Mouse (Mus musculus) intestine, embryonic 15.5 days (tissue): ENCODE results near the gene Klf13. TPM values are rescaled to one million over a fixed set of nuclear protein-coding genes. Genes with fewer than 3 reads are reported as not detected.
A peak's percentile ranks its signal among the peaks of the same experiment; 100 is the strongest.

ENCODE experiments used
- ATAC-seq: fragments of 200-750 bp; cut with Nextera tagmentation; 2 replicates; pipeline ENCODE4 v1.8.0; 2017; ENCODE audit warnings: moderate TSS enrichment, moderate library complexity
- H3K27ac ChIP-seq: fragments of 300-500 bp; sonication (generic); 2 replicates; pipeline ENCODE4 v1.5.1; 2015; ENCODE audit warnings: mild to moderate bottlenecking, inconsistent platforms
- H3K27me3 ChIP-seq: fragments of 300-500 bp; sonication (generic); replicated peaks from 2 replicates; pipeline ENCODE4 v1.6.1; 2015; ENCODE audit warnings: inconsistent platforms
- H3K36me3 ChIP-seq: fragments of 300-500 bp; sonication (generic); 2 replicates; pipeline ENCODE4 v1.6.1; 2015; ENCODE audit warnings: inconsistent platforms
- H3K4me1 ChIP-seq: fragments of 300-500 bp; sonication (generic); replicated peaks from 2 replicates; pipeline ENCODE4 v1.6.1; 2015; ENCODE audit warnings: inconsistent platforms
- H3K4me2 ChIP-seq: fragments of 300-500 bp; sonication (generic); replicated peaks from 2 replicates; pipeline ENCODE4 v1.6.1; 2015; ENCODE audit warnings: mild to moderate bottlenecking, inconsistent platforms
- H3K4me3 ChIP-seq: fragments of 300-500 bp; sonication (generic); replicated peaks from 2 replicates; pipeline ENCODE4 v1.5.1; 2015; ENCODE audit warnings: inconsistent platforms
- H3K9ac ChIP-seq: fragments of 300-500 bp; sonication (generic); 2 replicates; pipeline ENCODE4 v1.6.1; 2015; ENCODE audit warnings: inconsistent platforms
- H3K9me3 ChIP-seq: fragments of 300-500 bp; sonication (generic); 2 replicates; pipeline ENCODE4 v1.6.1; 2016; ENCODE audit warnings: inconsistent platforms
- WGBS: fragments of 180-500 bp; shearing (Covaris S2); methylation state at CpG from one replicate; pipeline ENCODE4 v1.1.7; 2015; 5-methylcytosine and 5-hydroxymethylcytosine counted together
- polyA plus RNA-seq: library from polyadenylated mRNA; unstranded; fragments of >200 nt; fragmentation: Nextera tagmentation; extraction: Ambion mirVana; gene quantifications from 2 replicates; pipeline ENCODE4 v1.2.1, GENCODE M21; 2015

The Klf13 gene
- polyA plus RNA-seq, 1 experiment from 2014 or later = 26.7 TPM

- Histone ChIP-seq H3K9me3 (no peaks in the 10 kb centered on the region), H3K4me2 (no peak overlapping the region), H3K4me3 (no peak overlapping the region), H3K4me1 (peaks cover 6% of the 10 kb centered on the region; the same call in 1 of the 2 replicates), H3K36me3 (no peaks in the 10 kb centered on the region), H3K27ac (no peak overlapping the region), H3K9ac (no peak overlapping the region), H3K27me3 (no peaks in the 10 kb centered on the region)
- WGBS = 93% methylated on average over 3 of the region's 3 CpGs
- ATAC-seq = no peak
Observed at GRCm38 (mm10) chr7:63941050-63941449, 2.3 kb upstream of the Klf13 start.

GRCm38 (mm10) chr7:63940321-63940720, 1.6 kb upstream of the Klf13 start:
- H3K4me1 ChIP-seq = peaks cover 6% of the 10 kb centered on the region; the same call in 1 of the 2 replicates
- no peaks in the 10 kb centered on the region for H3K9me3 ChIP-seq
- no peak overlapping the region for H3K27ac ChIP-seq
- H3K4me2 ChIP-seq = peak overlapping the region; percentile 92; the same call in 1 of the 2 replicates
- H3K9ac ChIP-seq = no peak overlapping the region
- WGBS = 93% methylated on average over 5 of the region's 5 CpGs
- H3K27me3 ChIP-seq = no peaks in the 10 kb centered on the region
- no peak for ATAC-seq
- no peaks in the 10 kb centered on the region for H3K36me3 ChIP-seq
- H3K4me3 ChIP-seq = no peak overlapping the region

- 0% methylated on average over 39 of the region's 39 CpGs for WGBS
Observed at GRCm38 (mm10) chr7:63939397-63939951, 759 bp upstream of the Klf13 start.

GRCm38 (mm10) chr7:63938066-63938913, 425 bp downstream of the Klf13 start:
- WGBS = under 1% methylated on average over 116 of the region's 121 CpGs
- H3K27me3 ChIP-seq = no peaks in the 10 kb centered on the region

More at GRCm38 (mm10) chr7:63939397-63939951, 759 bp upstream of the Klf13 start:
- peaks cover 10% of the 10 kb centered on the region for H3K4me1 ChIP-seq
- H3K4me3 ChIP-seq = peak overlapping the region; percentile 91
- H3K9ac ChIP-seq = peak overlapping the region; percentile 74
- H3K4me2 ChIP-seq = peak overlapping the region; percentile 92
- H3K27ac ChIP-seq = peak overlapping the region; percentile 98
- H3K36me3 ChIP-seq = no peaks in the 10 kb centered on the region
- no peaks in the 10 kb centered on the region for H3K9me3 ChIP-seq
- peak; percentile 54 for ATAC-seq
- no peaks in the 10 kb centered on the region for H3K27me3 ChIP-seq

GRCm38 (mm10) chr7:63937236-63938065, 1.3 kb downstream of the Klf13 start:
- under 1% methylated on average over 85 of the region's 88 CpGs for WGBS

More at GRCm38 (mm10) chr7:63938066-63938913, 425 bp downstream of the Klf13 start:
- Histone ChIP-seq H3K4me2 (peak overlapping the region; percentile 92), H3K4me1 (peaks cover 11% of the 10 kb centered on the region), H3K9ac (peak overlapping the region; percentile 94), H3K36me3 (no peaks in the 10 kb centered on the region), H3K9me3 (no peaks in the 10 kb centered on the region), H3K27ac (peak overlapping the region; percentile 97), H3K4me3 (peak overlapping the region; percentile 91)
- ATAC-seq = peak; percentile 64

GRCm38 (mm10) chr7:63936986-63937235, 1.8 kb downstream of the Klf13 start:
- Histone ChIP-seq H3K4me1 (peaks cover 15% of the 10 kb centered on the region), H3K4me3 (peak overlapping the region; percentile 91), H3K9ac (peak overlapping the region; percentile 94), H3K9me3 (no peaks in the 10 kb centered on the region), H3K36me3 (no peaks in the 10 kb centered on the region), H3K27ac (peak overlapping the region; percentile 97), H3K27me3 (no peaks in the 10 kb centered on the region), H3K4me2 (peak overlapping the region; percentile 92)
- no peak for ATAC-seq
- 1% methylated on average over 11 of the region's 11 CpGs for WGBS

More at GRCm38 (mm10) chr7:63937236-63938065, 1.3 kb downstream of the Klf13 start:
- Histone ChIP-seq H3K27me3 (no peaks in the 10 kb centered on the region), H3K4me1 (peaks cover 13% of the 10 kb centered on the region), H3K27ac (peak overlapping the region; percentile 97), H3K9me3 (no peaks in the 10 kb centered on the region), H3K4me2 (peak overlapping the region; percentile 92), H3K36me3 (no peaks in the 10 kb centered on the region), H3K4me3 (peak overlapping the region; percentile 91), H3K9ac (peak overlapping the region; percentile 94)
- ATAC-seq = peak; percentile 62

- WGBS = 1% methylated on average over 34 of the region's 34 CpGs
- peak overlapping the region; percentile 92 for H3K4me2 ChIP-seq
- H3K9ac ChIP-seq = peak overlapping the region; percentile 94
- ATAC-seq = no peak
- H3K4me1 ChIP-seq = peaks cover 15% of the 10 kb centered on the region
- no peaks in the 10 kb centered on the region for H3K27me3 ChIP-seq
- no peaks in the 10 kb centered on the region for H3K36me3 ChIP-seq
- peak overlapping the region; percentile 91 for H3K4me3 ChIP-seq
- no peaks in the 10 kb centered on the region for H3K9me3 ChIP-seq
- H3K27ac ChIP-seq = peak overlapping the region; percentile 97
Observed at GRCm38 (mm10) chr7:63936188-63936985, 2.3 kb downstream of the Klf13 start.

- WGBS = 29% methylated on average over 8 of the region's 8 CpGs
- no peak for ATAC-seq
- Histone ChIP-seq H3K4me1 (peaks cover 15% of the 10 kb centered on the region), H3K27ac (no peak overlapping the region), H3K4me3 (peak overlapping the region; percentile 91), H3K36me3 (no peaks in the 10 kb centered on the region), H3K27me3 (no peaks in the 10 kb centered on the region), H3K9ac (peak overlapping the region; percentile 94), H3K9me3 (no peaks in the 10 kb centered on the region), H3K4me2 (peak overlapping the region; percentile 92)
Observed at GRCm38 (mm10) chr7:63935809-63936187, 2.9 kb downstream of the Klf13 start.

GRCm38 (mm10) chr7:63934530-63934929, 4.2 kb downstream of the Klf13 start:
- Histone ChIP-seq H3K4me2 (no peak overlapping the region), H3K9ac (no peak overlapping the region), H3K27me3 (no peaks in the 10 kb centered on the region), H3K9me3 (no peaks in the 10 kb centered on the region), H3K4me3 (no peak overlapping the region), H3K27ac (no peak overlapping the region), H3K36me3 (no peaks in the 10 kb centered on the region), H3K4me1 (peaks cover 10% of the 10 kb centered on the region)
- 60% methylated on average over 1 of the region's 1 CpGs for WGBS
- ATAC-seq = no peak

- no peak overlapping the region for H3K4me2 ChIP-seq
- H3K4me3 ChIP-seq = no peak overlapping the region
- no peak overlapping the region for H3K27ac ChIP-seq
- no peaks in the 10 kb centered on the region for H3K36me3 ChIP-seq
- H3K27me3 ChIP-seq = no peaks in the 10 kb centered on the region
- H3K4me1 ChIP-seq = peaks cover 10% of the 10 kb centered on the region; the same call in 1 of the 2 replicates
- no peak overlapping the region for H3K9ac ChIP-seq
- no peaks in the 10 kb centered on the region for H3K9me3 ChIP-seq
- ATAC-seq = no peak
- WGBS = 88% methylated on average over 6 of the region's 6 CpGs
Observed at GRCm38 (mm10) chr7:63933905-63934304, 4.8 kb downstream of the Klf13 start.

- no peak overlapping the region for H3K4me3 ChIP-seq
- no peak overlapping the region for H3K9ac ChIP-seq
- WGBS = 80% methylated on average over 3 of the region's 3 CpGs
- no peak overlapping the region for H3K4me2 ChIP-seq
- no peak overlapping the region for H3K27ac ChIP-seq
- no peaks in the 10 kb centered on the region for H3K27me3 ChIP-seq
- H3K4me1 ChIP-seq = peaks cover 10% of the 10 kb centered on the region; the same call in 1 of the 2 replicates
- no peaks in the 10 kb centered on the region for H3K36me3 ChIP-seq
- H3K9me3 ChIP-seq = no peaks in the 10 kb centered on the region
- ATAC-seq = no peak
Observed at GRCm38 (mm10) chr7:63932461-63932860, 6.3 kb downstream of the Klf13 start.
